Mouse (Mus musculus) embryonic facial prominence, embryonic 10.5 days (tissue): ENCODE measurements around the gene Nipal3. TPM values are rescaled to one million over a fixed set of nuclear protein-coding genes. Genes with fewer than 3 reads are reported as not detected.
A peak's percentile ranks its signal among the peaks of the same experiment; 100 is the strongest.

Experiments used
- DNase-seq: peaks from one replicate; pipeline ENCODE4 v3.0.0-alpha.2; 2017; ENCODE audit warnings: low spot score
- H3K27ac ChIP-seq: fragments of 300-500 bp; sonication (generic); replicated peaks from 2 replicates; pipeline ENCODE4 v1.5.1; 2016; ENCODE audit warnings: mild to moderate bottlenecking
- H3K27me3 ChIP-seq: fragments of 300-500 bp; sonication (generic); replicated peaks from 2 replicates; pipeline ENCODE4 v1.6.1; 2016; ENCODE audit warnings: low read depth, mild to moderate bottlenecking; ENCODE audit not compliant: poor library complexity, severe bottlenecking
- H3K36me3 ChIP-seq: fragments of 300-500 bp; sonication (generic); replicated peaks from 2 replicates; pipeline ENCODE4 v1.6.1; 2016; ENCODE audit warnings: mild to moderate bottlenecking, moderate library complexity
- H3K4me1 ChIP-seq: fragments of 300-500 bp; sonication (generic); 2 replicates; pipeline ENCODE4 v1.6.1; 2016
- H3K4me3 ChIP-seq: fragments of 300-500 bp; sonication (generic); 2 replicates; pipeline ENCODE4 v1.5.1; 2016; ENCODE audit warnings: mild to moderate bottlenecking, moderate library complexity
- H3K9me3 ChIP-seq: fragments of 300-500 bp; sonication (generic); 2 replicates; pipeline ENCODE4 v1.6.1; 2016; ENCODE audit warnings: mild to moderate bottlenecking
- WGBS: fragments of 180-500 bp; shearing (Covaris S2); methylation state at CpG from one replicate; pipeline ENCODE4 v1.1.7; 2016; 5-methylcytosine and 5-hydroxymethylcytosine counted together
- polyA plus RNA-seq: library from polyadenylated mRNA; unstranded; fragments of >200 nt; fragmentation: Nextera tagmentation; extraction: Ambion mirVana; gene quantifications from 2 replicates; pipeline ENCODE4 v1.2.1, GENCODE M21; 2016

Nipal3 gene
- polyA plus RNA-seq, 1 experiment from 2014 or later: 3.2 TPM

- H3K27ac ChIP-seq: peak overlapping the region; percentile 66
- peak; percentile 48 for DNase-seq
- WGBS: 58% methylated on average over 18 of the region's 18 CpGs
Measured at GRCm38 (mm10) chr4:135451360-135452015, 43.4 kb downstream of the Nipal3 start.

GRCm38 (mm10) chr4:135442473-135442872 lies 52.4 kb downstream of the Nipal3 start:
- DNase-seq: no peak
- H3K27ac ChIP-seq: no peak overlapping the region
- 77% methylated on average over 5 of the region's 5 CpGs for WGBS
- H3K4me3 ChIP-seq: no peak overlapping the region
- no peaks in the 10 kb centered on the region for H3K36me3 ChIP-seq
- H3K9me3 ChIP-seq: no peaks in the 10 kb centered on the region
- H3K4me1 ChIP-seq: peaks cover 11% of the 10 kb centered on the region
- H3K27me3 ChIP-seq: no peaks in the 10 kb centered on the region

More at GRCm38 (mm10) chr4:135451360-135452015, 43.4 kb downstream of the Nipal3 start:
- H3K4me3 ChIP-seq: peak overlapping the region; percentile 4
- H3K4me1 ChIP-seq: peaks cover 24% of the 10 kb centered on the region
- H3K36me3 ChIP-seq: no peaks in the 10 kb centered on the region
- H3K27me3 ChIP-seq: no peaks in the 10 kb centered on the region
- H3K9me3 ChIP-seq: no peaks in the 10 kb centered on the region

- Histone ChIP-seq H3K27ac (peak overlapping the region; percentile 76; the same call in 1 of the 2 replicates), H3K27me3 (no peaks in the 10 kb centered on the region), H3K36me3 (no peaks in the 10 kb centered on the region), H3K9me3 (no peaks in the 10 kb centered on the region), H3K4me1 (peaks cover 20% of the 10 kb centered on the region), H3K4me3 (no peak overlapping the region)
- WGBS: 59% methylated on average over 9 of the region's 9 CpGs
- DNase-seq: peak; percentile 48
Measured at GRCm38 (mm10) chr4:135439904-135440522, 54.8 kb downstream of the Nipal3 start.

GRCm38 (mm10) chr4:135439188-135439647 lies 55.6 kb downstream of the Nipal3 start:
- H3K27ac ChIP-seq: peak overlapping the region; percentile 76
- H3K9me3 ChIP-seq: no peaks in the 10 kb centered on the region
- 5% methylated on average over 15 of the region's 15 CpGs for WGBS
- H3K36me3 ChIP-seq: no peaks in the 10 kb centered on the region
- peaks cover 24% of the 10 kb centered on the region for H3K4me1 ChIP-seq
- H3K27me3 ChIP-seq: no peaks in the 10 kb centered on the region
- DNase-seq: peak; percentile 86
- peak overlapping the region; percentile 41 for H3K4me3 ChIP-seq

- H3K27ac ChIP-seq: no peak overlapping the region
- peaks cover 4% of the 10 kb centered on the region; the same call in 1 of the 2 replicates for H3K27me3 ChIP-seq
- no peak overlapping the region for H3K4me3 ChIP-seq
- peaks cover 34% of the 10 kb centered on the region for H3K4me1 ChIP-seq
- DNase-seq: no peak
- H3K9me3 ChIP-seq: no peaks in the 10 kb centered on the region
- no peaks in the 10 kb centered on the region for H3K36me3 ChIP-seq
Measured at GRCm38 (mm10) chr4:135437924-135438323, 56.9 kb downstream of the Nipal3 start.

GRCm38 (mm10) chr4:135436291-135436690 lies 58.5 kb downstream of the Nipal3 start:
- Histone ChIP-seq H3K9me3 (no peaks in the 10 kb centered on the region), H3K27ac (no peak overlapping the region; the same call in 1 of the 2 replicates), H3K4me1 (peaks cover 35% of the 10 kb centered on the region), H3K36me3 (no peaks in the 10 kb centered on the region), H3K4me3 (no peak overlapping the region), H3K27me3 (peaks cover 13% of the 10 kb centered on the region)
- WGBS: 59% methylated on average over 13 of the region's 13 CpGs
- DNase-seq: peak; percentile 21

GRCm38 (mm10) chr4:135434395-135434789 lies 60.4 kb downstream of the Nipal3 start:
- 32% methylated on average over 11 of the region's 11 CpGs for WGBS

GRCm38 (mm10) chr4:135433443-135434394 lies 61.1 kb downstream of the Nipal3 start, which contains the start of gene Rcan3:
Gene Rcan3, minus strand, starts transcription at chr4:135433853.
- H3K27me3 ChIP-seq: peaks cover 13% of the 10 kb centered on the region
- no peaks in the 10 kb centered on the region for H3K9me3 ChIP-seq
- DNase-seq: peak; percentile 95
- peak within 1 kb of the TSS; percentile 81 for H3K4me3 ChIP-seq
- H3K4me1 ChIP-seq: peaks cover 29% of the 10 kb centered on the region
- WGBS: under 1% methylated on average over 79 of the region's 79 CpGs
- H3K36me3 ChIP-seq: no peaks in the 10 kb centered on the region
- H3K27ac ChIP-seq: peak within 1 kb of the TSS; percentile 87

More at GRCm38 (mm10) chr4:135434395-135434789, 60.4 kb downstream of the Nipal3 start:
- peaks cover 34% of the 10 kb centered on the region for H3K4me1 ChIP-seq
- peak overlapping the region; percentile 87 for H3K27ac ChIP-seq
- H3K9me3 ChIP-seq: no peaks in the 10 kb centered on the region
- DNase-seq: no peak
- H3K4me3 ChIP-seq: peak overlapping the region; percentile 81
- peaks cover 13% of the 10 kb centered on the region for H3K27me3 ChIP-seq
- H3K36me3 ChIP-seq: no peaks in the 10 kb centered on the region

GRCm38 (mm10) chr4:135433086-135433442 lies 61.8 kb downstream of the Nipal3 start:
- no peaks in the 10 kb centered on the region for H3K9me3 ChIP-seq
- peaks cover 13% of the 10 kb centered on the region for H3K27me3 ChIP-seq
- H3K4me1 ChIP-seq: peaks cover 29% of the 10 kb centered on the region
- DNase-seq: no peak
- no peaks in the 10 kb centered on the region for H3K36me3 ChIP-seq
- peak overlapping the region; percentile 87 for H3K27ac ChIP-seq
- peak overlapping the region; percentile 81 for H3K4me3 ChIP-seq
- WGBS: 7% methylated on average over 10 of the region's 10 CpGs

- H3K27me3 ChIP-seq: peaks cover 13% of the 10 kb centered on the region
- no peak overlapping the region for H3K27ac ChIP-seq
- H3K4me3 ChIP-seq: no peak overlapping the region
- H3K4me1 ChIP-seq: peaks cover 20% of the 10 kb centered on the region
- DNase-seq: no peak
- H3K36me3 ChIP-seq: 0 out of 2 replicates have a peak, but pooled peaks cover under 1% of the 10 kb centered on the region
- no peaks in the 10 kb centered on the region for H3K9me3 ChIP-seq
- WGBS: 79% methylated on average over 8 of the region's 8 CpGs
Measured at GRCm38 (mm10) chr4:135429990-135430760, 64.7 kb downstream of the Nipal3 start.

- Histone ChIP-seq H3K27me3 (peaks cover 13% of the 10 kb centered on the region), H3K36me3 (peaks cover 6% of the 10 kb centered on the region; the same call in 1 of the 2 replicates), H3K27ac (no peak overlapping the region), H3K9me3 (no peaks in the 10 kb centered on the region), H3K4me1 (peaks cover 17% of the 10 kb centered on the region), H3K4me3 (no peak overlapping the region)
- WGBS: 84% methylated on average over 4 of the region's 4 CpGs
- DNase-seq: no peak
Measured at GRCm38 (mm10) chr4:135429383-135429782, 65.5 kb downstream of the Nipal3 start.
